Mouse (Mus musculus) stomach, embryonic 16.5 days (tissue): ENCODE data around the gene Cfap20. TPM values are rescaled to one million over a fixed set of nuclear protein-coding genes. Genes with fewer than 3 reads are reported as not detected.
A peak's percentile ranks its signal among the peaks of the same experiment; 100 is the strongest.

Source experiments
- ATAC-seq: fragments of 200-750 bp; cut with Nextera tagmentation; 2 replicates; pipeline ENCODE4 v1.8.0; 2017; ENCODE audit warnings: moderate number of reproducible peaks, moderate TSS enrichment; ENCODE audit not compliant: insufficient read depth, low FRiP score
- H3K27ac ChIP-seq: fragments of 300-500 bp; sonication (generic); 2 replicates; pipeline ENCODE4 v1.5.1; 2014; ENCODE audit warnings: low read length
- H3K27me3 ChIP-seq: fragments of 300-500 bp; sonication (generic); 2 replicates; pipeline ENCODE4 v1.6.1; 2014; ENCODE audit warnings: low read length, control low read depth, mixed read lengths; ENCODE audit not compliant: control insufficient read depth, insufficient read depth
- H3K36me3 ChIP-seq: fragments of 300-500 bp; sonication (generic); 2 replicates; pipeline ENCODE4 v1.6.1; 2014; ENCODE audit warnings: low read length; ENCODE audit not compliant: control insufficient read depth, insufficient read depth
- H3K4me1 ChIP-seq: fragments of 300-500 bp; sonication (generic); 2 replicates; pipeline ENCODE4 v1.6.1; 2014; ENCODE audit warnings: low read length, control low read depth, mixed read lengths; ENCODE audit not compliant: control insufficient read depth, insufficient read depth
- H3K4me2 ChIP-seq: fragments of 300-500 bp; sonication (generic); 2 replicates; pipeline ENCODE4 v1.6.1; 2014; ENCODE audit warnings: low read depth, low read length, mixed read lengths
- H3K4me3 ChIP-seq: fragments of 300-500 bp; sonication (generic); replicated peaks from 2 replicates; pipeline ENCODE4 v1.5.1; 2014; ENCODE audit warnings: mild to moderate bottlenecking, low read length
- H3K9ac ChIP-seq: fragments of 300-500 bp; sonication (generic); 2 replicates; pipeline ENCODE4 v1.6.1; 2014; ENCODE audit warnings: low read length
- H3K9me3 ChIP-seq: fragments of 300-500 bp; sonication (generic); replicated peaks from 2 replicates; pipeline ENCODE4 v1.6.1; 2016; ENCODE audit warnings: low read length, control low read depth; ENCODE audit not compliant: control insufficient read depth
- WGBS: fragments of 180-500 bp; shearing (Covaris S2); extraction: QIAGEN DNeasy Blood & Tissue Kit; methylation state at CpG from one replicate; pipeline ENCODE4 v1.1.7; 2014; 5-methylcytosine and 5-hydroxymethylcytosine counted together
- polyA plus RNA-seq: library from polyadenylated mRNA; unstranded; fragments of >200 nt; fragmentation: Nextera tagmentation; extraction: Ambion mirVana; gene quantifications from 2 replicates; pipeline ENCODE4 v1.2.1, GENCODE M21; 2015

Cfap20 gene
- polyA plus RNA-seq, 1 experiment from 2014 or later: 123 TPM

DNA sequence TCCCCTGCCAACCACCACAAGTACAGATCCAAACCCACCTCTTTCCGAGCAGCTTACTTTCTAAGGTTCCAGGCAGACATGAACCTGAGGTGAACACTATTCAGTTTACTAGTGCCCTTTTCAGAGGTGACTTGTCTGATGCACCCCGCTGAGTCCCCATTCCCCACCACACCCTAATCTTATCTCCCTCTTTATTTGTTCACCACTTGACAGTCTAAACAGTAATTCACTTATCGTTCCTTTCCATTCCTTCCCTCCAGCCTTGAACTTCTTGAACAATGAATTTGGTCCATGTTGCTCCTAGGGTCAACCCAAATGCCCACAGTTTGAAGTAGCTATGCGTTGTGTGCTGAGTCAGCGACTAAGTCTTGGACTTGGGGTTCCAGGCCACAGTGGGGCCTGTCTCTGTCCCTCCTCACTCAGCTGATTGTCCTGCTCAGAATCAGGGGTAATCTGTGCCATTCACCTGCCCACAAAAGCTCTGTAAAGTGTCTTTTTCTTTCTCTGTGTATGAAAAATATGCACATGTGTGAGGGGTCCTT is 5.6 kb upstream of the Cfap20 start:
- H3K9me3 ChIP-seq: no peaks in the 10 kb centered on the region
- no peaks in the 10 kb centered on the region for H3K36me3 ChIP-seq
- no peak overlapping the region for H3K4me3 ChIP-seq
- 61% methylated on average over 5 of the region's 5 CpGs for WGBS
- no peak overlapping the region for H3K4me2 ChIP-seq
- H3K27ac ChIP-seq: no peak overlapping the region
- H3K9ac ChIP-seq: no peak overlapping the region
- no peaks in the 10 kb centered on the region for H3K4me1 ChIP-seq
- no peaks in the 10 kb centered on the region for H3K27me3 ChIP-seq
- ATAC-seq: no peak

GRCm38 (mm10) chr8:95439421-95439820 is 4.8 kb upstream of the Cfap20 start:
- no peak overlapping the region for H3K4me3 ChIP-seq
- no peak for ATAC-seq
- no peaks in the 10 kb centered on the region for H3K9me3 ChIP-seq
- H3K4me2 ChIP-seq: no peak overlapping the region
- H3K27me3 ChIP-seq: no peaks in the 10 kb centered on the region
- H3K4me1 ChIP-seq: no peaks in the 10 kb centered on the region
- H3K9ac ChIP-seq: no peak overlapping the region
- H3K27ac ChIP-seq: no peak overlapping the region
- WGBS: 89% methylated on average over 2 of the region's 2 CpGs
- H3K36me3 ChIP-seq: no peaks in the 10 kb centered on the region

GRCm38 (mm10) chr8:95437341-95437992 is 2.8 kb upstream of the Cfap20 start:
- ATAC-seq: no peak
- Histone ChIP-seq H3K4me2 (no peak overlapping the region), H3K9me3 (no peaks in the 10 kb centered on the region), H3K4me1 (peaks cover 14% of the 10 kb centered on the region), H3K27ac (no peak overlapping the region), H3K9ac (no peak overlapping the region), H3K4me3 (no peak overlapping the region), H3K27me3 (no peaks in the 10 kb centered on the region), H3K36me3 (no peaks in the 10 kb centered on the region)
- WGBS: 34% methylated on average over 5 of the region's 5 CpGs

- WGBS: 88% methylated on average over 3 of the region's 3 CpGs
- no peak overlapping the region for H3K9ac ChIP-seq
- no peaks in the 10 kb centered on the region for H3K36me3 ChIP-seq
- H3K4me1 ChIP-seq: peaks cover 18% of the 10 kb centered on the region
- ATAC-seq: no peak
- no peak overlapping the region for H3K4me3 ChIP-seq
- H3K27me3 ChIP-seq: no peaks in the 10 kb centered on the region
- H3K4me2 ChIP-seq: no peak overlapping the region
- no peaks in the 10 kb centered on the region for H3K9me3 ChIP-seq
- no peak overlapping the region for H3K27ac ChIP-seq
Measured at GRCm38 (mm10) chr8:95435930-95436329, 1.3 kb upstream of the Cfap20 start.

GRCm38 (mm10) chr8:95435471-95435870 is 802 bp upstream of the Cfap20 start:
- no peak overlapping the region for H3K27ac ChIP-seq
- H3K36me3 ChIP-seq: no peaks in the 10 kb centered on the region
- H3K27me3 ChIP-seq: no peaks in the 10 kb centered on the region
- no peak overlapping the region for H3K9ac ChIP-seq
- no peak overlapping the region for H3K4me3 ChIP-seq
- ATAC-seq: no peak
- no peaks in the 10 kb centered on the region for H3K9me3 ChIP-seq
- H3K4me2 ChIP-seq: no peak overlapping the region
- WGBS: 88% methylated on average over 9 of the region's 9 CpGs
- peaks cover 23% of the 10 kb centered on the region for H3K4me1 ChIP-seq

DNA sequence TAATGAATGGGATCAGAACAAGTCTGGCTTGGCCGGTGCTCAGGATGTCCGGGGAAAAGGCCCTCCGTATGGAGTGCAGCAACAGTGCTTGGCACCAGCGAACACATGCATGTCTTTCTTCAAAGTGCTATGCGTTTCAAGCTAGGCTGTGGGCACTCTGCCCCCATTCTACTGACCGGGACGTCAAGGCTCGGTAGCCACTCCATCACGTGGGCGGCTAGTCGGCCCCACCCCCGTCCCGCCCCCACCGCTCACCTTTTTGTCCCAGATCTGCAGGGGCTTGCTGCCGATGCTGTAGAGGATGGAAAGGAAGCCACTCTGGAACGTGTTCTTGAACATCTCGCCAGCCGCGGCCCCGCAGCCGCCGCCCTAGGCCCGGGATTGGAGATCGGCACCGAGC is 436 bp downstream of the Cfap20 start:
- no peaks in the 10 kb centered on the region for H3K9me3 ChIP-seq
- peak overlapping the region; percentile 97 for H3K4me3 ChIP-seq
- H3K27me3 ChIP-seq: no peaks in the 10 kb centered on the region
- ATAC-seq: peak; percentile 20
- H3K4me2 ChIP-seq: peak overlapping the region; percentile 77
- H3K27ac ChIP-seq: peak overlapping the region; percentile 94
- H3K36me3 ChIP-seq: no peaks in the 10 kb centered on the region
- WGBS: under 1% methylated on average over 25 of the region's 25 CpGs
- H3K4me1 ChIP-seq: peaks cover 35% of the 10 kb centered on the region
- peak overlapping the region; percentile 97 for H3K9ac ChIP-seq

DNA sequence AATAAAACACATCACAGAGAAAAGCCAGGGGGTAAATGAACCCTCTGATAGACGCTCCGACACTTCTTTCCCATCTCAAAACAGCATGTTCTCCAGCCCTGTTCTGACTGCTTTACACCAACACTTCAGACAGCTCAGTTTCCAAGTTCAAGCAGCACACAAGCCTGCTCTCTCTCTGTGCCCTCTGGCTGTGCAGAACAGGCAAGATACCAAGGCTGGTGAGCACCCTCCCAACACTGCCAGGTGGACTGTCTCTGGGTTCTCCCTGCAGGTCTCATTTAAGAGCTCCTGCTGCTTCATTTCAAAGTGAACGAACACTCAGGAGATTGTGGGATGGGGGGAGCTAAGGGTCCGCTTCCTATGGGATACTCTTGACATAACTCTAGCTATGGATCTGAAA is 1.5 kb downstream of the Cfap20 start:
- Histone ChIP-seq H3K9me3 (no peaks in the 10 kb centered on the region), H3K27me3 (no peaks in the 10 kb centered on the region), H3K4me1 (peaks cover 45% of the 10 kb centered on the region), H3K4me3 (peak overlapping the region; percentile 97), H3K9ac (peak overlapping the region; percentile 97), H3K4me2 (peak overlapping the region; percentile 77), H3K36me3 (no peaks in the 10 kb centered on the region), H3K27ac (no peak overlapping the region)
- WGBS: 46% methylated on average over 4 of the region's 4 CpGs
- ATAC-seq: no peak

DNA sequence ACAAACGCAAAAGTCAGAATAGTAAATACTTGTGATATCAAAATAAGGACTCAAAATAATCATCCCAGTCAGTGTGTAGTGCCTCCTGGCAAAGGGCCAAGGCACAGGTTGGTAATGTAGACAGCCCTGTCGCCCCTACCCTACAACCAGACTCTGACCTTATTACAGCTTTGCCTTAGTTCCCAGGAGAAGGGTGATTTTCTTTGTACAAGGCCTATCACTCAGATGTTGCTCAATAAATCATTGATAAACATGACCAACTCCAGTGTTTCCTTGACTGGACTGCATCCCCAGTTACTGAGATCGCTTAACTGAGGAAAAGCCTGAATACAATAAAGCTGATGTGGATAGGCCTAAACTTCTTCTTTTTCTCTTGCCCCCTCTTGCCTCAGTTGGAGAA is 2.2 kb downstream of the Cfap20 start:
- peak overlapping the region; percentile 97; the same call in 1 of the 2 replicates for H3K4me3 ChIP-seq
- peak overlapping the region; percentile 77 for H3K4me2 ChIP-seq
- no peaks in the 10 kb centered on the region for H3K36me3 ChIP-seq
- peaks cover 51% of the 10 kb centered on the region for H3K4me1 ChIP-seq
- WGBS: 57% methylated on average over 3 of the region's 3 CpGs
- ATAC-seq: no peak
- H3K9ac ChIP-seq: no peak overlapping the region
- no peak overlapping the region for H3K27ac ChIP-seq
- H3K27me3 ChIP-seq: no peaks in the 10 kb centered on the region
- H3K9me3 ChIP-seq: no peaks in the 10 kb centered on the region

GRCm38 (mm10) chr8:95429945-95430344 is 4.7 kb downstream of the Cfap20 start:
- Histone ChIP-seq H3K4me1 (peaks cover 62% of the 10 kb centered on the region), H3K9me3 (no peaks in the 10 kb centered on the region), H3K27ac (peak overlapping the region; percentile 54), H3K36me3 (no peaks in the 10 kb centered on the region), H3K4me2 (peak overlapping the region; percentile 31), H3K9ac (0 out of 2 replicates have a peak overlapping the region, but pooled peaks have one; percentile 23), H3K27me3 (no peaks in the 10 kb centered on the region), H3K4me3 (no peak overlapping the region)
- ATAC-seq: peak; percentile 25
- WGBS: 21% methylated on average over 3 of the region's 3 CpGs
